Mouse (Mus musculus): Measurements from ENCODE around the gene Slc45a2. TPM values are rescaled to one million over a fixed set of nuclear protein-coding genes. Genes with fewer than 3 reads are reported as not detected.

Slc45a2 gene
- total and polyA plus RNA-seq, 3 experiments: not detected

DNA sequence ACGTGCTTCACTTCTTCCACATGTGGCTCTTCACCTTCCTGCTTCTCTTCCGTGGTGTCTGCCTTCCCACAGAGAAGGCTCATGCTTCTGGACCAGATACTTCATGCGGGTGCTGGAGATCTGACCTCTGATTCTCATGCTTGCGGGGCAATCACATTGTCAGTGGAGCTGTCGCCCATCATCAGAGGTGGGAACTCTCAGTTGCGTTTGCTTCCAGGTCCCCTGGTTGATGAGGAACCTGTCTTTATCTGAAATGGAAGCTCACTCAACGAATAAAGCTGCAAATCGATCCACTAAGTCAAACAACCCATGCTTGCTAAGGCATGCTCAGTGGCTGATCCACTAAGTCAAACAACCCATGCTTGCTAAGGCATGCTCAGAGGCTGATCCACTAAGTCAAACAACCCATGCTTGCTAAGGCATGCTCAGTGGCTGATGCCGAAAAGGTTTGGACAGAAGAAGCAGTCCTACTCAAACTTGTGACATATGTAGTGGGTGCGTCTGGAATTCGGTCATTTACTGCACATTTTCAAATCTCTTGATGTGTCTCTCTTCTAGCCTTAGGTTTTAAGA, 10.5 kb downstream of the Slc45a2 start:
- H3K4me1 ChIP-seq (ENCODE audit: control insufficient read depth, insufficient read depth, low read length): no peaks in the 10 kb centered on the region
- H3K36me3 ChIP-seq (ENCODE audit: control insufficient read depth, insufficient read depth, low read length): no peaks in the 10 kb centered on the region
- 85% methylated on average over 11 of the region's 11 CpGs for WGBS
- no peak overlapping the region for H3K27ac ChIP-seq
- no peak for TF ChIP-seq CTCF (IDR thresholded peaks at IDR 0.05)
- no peak for TF ChIP-seq POLR2A (IDR thresholded peaks at IDR 0.05; ENCODE audit: insufficient read depth, low read depth, low read length)
- no peak for TF ChIP-seq EP300 (IDR thresholded peaks at IDR 0.05; ENCODE audit: insufficient read depth, low read depth, low read length)
- H3K4me3 ChIP-seq: no peak overlapping the region
- DNase-seq: no peak
- H3K27me3 ChIP-seq (ENCODE audit: control insufficient read depth, insufficient read depth, low read length): no peaks in the 10 kb centered on the region
- no peaks in the 10 kb centered on the region for H3K79me2 ChIP-seq (replicated peaks; ENCODE audit: control insufficient read depth, insufficient read depth, low read length)
- no peak overlapping the region for H3K9ac ChIP-seq (ENCODE audit: low read depth, low read length)
- intact Hi-C loops (cut with DNase I): no loop called here

DNA sequence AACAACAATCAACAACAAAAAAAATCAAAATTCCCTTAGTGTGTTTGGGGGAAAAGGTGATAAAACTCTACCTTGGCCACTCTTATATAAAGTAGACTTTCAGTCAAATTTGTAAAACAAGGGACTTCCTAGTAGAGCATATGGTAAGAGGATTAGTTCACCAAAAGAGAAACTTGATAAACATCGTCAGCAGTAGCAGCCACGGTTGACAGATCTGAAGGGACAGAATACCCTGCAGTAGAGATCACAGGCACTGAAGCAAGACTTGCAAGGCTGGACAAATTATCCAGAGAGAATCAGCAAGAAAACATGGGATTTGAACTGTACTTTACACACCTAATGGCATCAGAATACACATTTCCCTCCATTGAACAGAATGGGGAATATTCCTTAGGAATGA, 14.4 kb downstream of the Slc45a2 start:
- Histone ChIP-seq H3K36me3 (ENCODE audit: control insufficient read depth, insufficient read depth, low read length) (no peaks in the 10 kb centered on the region), H3K79me2 (replicated peaks; ENCODE audit: control insufficient read depth, insufficient read depth, low read length) (no peaks in the 10 kb centered on the region), H3K27me3 (ENCODE audit: control insufficient read depth, insufficient read depth, low read length) (no peaks in the 10 kb centered on the region), H3K27ac (no peak overlapping the region), H3K4me3 (no peak overlapping the region), H3K9ac (ENCODE audit: low read depth, low read length) (no peak overlapping the region), H3K4me1 (ENCODE audit: control insufficient read depth, insufficient read depth, low read length) (no peaks in the 10 kb centered on the region)
- no peak for TF ChIP-seq CTCF (IDR thresholded peaks at IDR 0.05)
- 24% methylated on average over 2 of the region's 2 CpGs for WGBS
- intact Hi-C loops (cut with DNase I): no loop called here
- DNase-seq: no peak

- H3K36me3 ChIP-seq (ENCODE audit: control insufficient read depth, insufficient read depth, low read length): no peaks in the 10 kb centered on the region
- DNase-seq: no peak
- no peaks in the 10 kb centered on the region for H3K27me3 ChIP-seq (ENCODE audit: control insufficient read depth, insufficient read depth, low read length)
- H3K27ac ChIP-seq: no peak overlapping the region
- intact Hi-C loops (cut with DNase I): no loop called here
- no peak overlapping the region for H3K4me3 ChIP-seq
- TF ChIP-seq CTCF (IDR thresholded peaks at IDR 0.05) (no peak), EP300 (IDR thresholded peaks at IDR 0.05; ENCODE audit: insufficient read depth, low read depth, low read length) (no peak), POLR2A (IDR thresholded peaks at IDR 0.05; ENCODE audit: insufficient read depth, low read depth, low read length) (no peak)
- H3K4me1 ChIP-seq (ENCODE audit: control insufficient read depth, insufficient read depth, low read length): no peaks in the 10 kb centered on the region
- no peaks in the 10 kb centered on the region for H3K79me2 ChIP-seq (replicated peaks; ENCODE audit: control insufficient read depth, insufficient read depth, low read length)
- WGBS: 60% methylated on average over 4 of the region's 4 CpGs
- H3K9ac ChIP-seq (ENCODE audit: low read depth, low read length): no peak overlapping the region
Measured at GRCm38 (mm10) chr15:11026801-11027561, 26.5 kb downstream of the Slc45a2 start.

GRCm38 (mm10) chr15:11030188-11030587, 29.7 kb downstream of the Slc45a2 start:
- Histone ChIP-seq H3K36me3 (ENCODE audit: control insufficient read depth, insufficient read depth, low read length) (no peaks in the 10 kb centered on the region), H3K27ac (no peak overlapping the region), H3K27me3 (ENCODE audit: control insufficient read depth, insufficient read depth, low read length) (no peaks in the 10 kb centered on the region), H3K4me1 (ENCODE audit: control insufficient read depth, insufficient read depth, low read length) (no peaks in the 10 kb centered on the region), H3K4me3 (no peak overlapping the region), H3K79me2 (replicated peaks; ENCODE audit: control insufficient read depth, insufficient read depth, low read length) (no peaks in the 10 kb centered on the region), H3K9ac (ENCODE audit: low read depth, low read length) (no peak overlapping the region)
- TF ChIP-seq EP300 (IDR thresholded peaks at IDR 0.05; ENCODE audit: insufficient read depth, low read depth, low read length) (no peak), CTCF (IDR thresholded peaks at IDR 0.05) (no peak), POLR2A (IDR thresholded peaks at IDR 0.05; ENCODE audit: insufficient read depth, low read depth, low read length) (no peak)
- no peak for DNase-seq
- intact Hi-C loops (cut with DNase I): loop anchor here (10.0 kb wide), 1 partner anchor 215 kb away; no protein-coding TSS in a partner anchor
- 64% methylated on average over 3 of the region's 3 CpGs for WGBS

DNA sequence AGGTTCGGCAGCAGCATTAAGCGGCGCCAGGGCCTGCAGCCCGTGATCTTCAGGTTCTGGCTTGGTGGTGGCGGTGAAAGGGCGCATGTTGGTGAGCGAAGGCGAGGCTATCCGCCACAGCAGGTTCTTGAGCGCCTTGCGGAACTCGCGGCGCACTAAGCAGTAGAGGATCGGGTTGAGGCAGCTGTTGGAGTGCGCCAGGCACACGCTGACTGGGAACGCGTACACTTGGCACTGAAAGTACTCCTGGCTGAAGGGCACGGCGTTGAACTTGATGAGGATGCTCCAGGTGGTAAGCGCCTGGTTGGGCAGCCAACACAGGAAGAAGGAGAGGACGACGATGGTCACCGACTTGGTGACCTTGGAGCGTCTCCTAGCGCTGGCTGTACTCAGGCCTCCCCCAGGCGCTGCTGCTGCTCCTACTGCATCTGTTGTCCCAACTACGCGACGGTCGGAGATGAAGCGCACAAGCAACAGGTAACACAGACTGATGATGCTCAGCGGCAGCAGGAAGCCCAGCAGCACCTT, 35.5 kb downstream of the Slc45a2 start:
- DNase-seq: no peak
- WGBS: 6% methylated on average over 34 of the region's 34 CpGs
- no peaks in the 10 kb centered on the region for H3K79me2 ChIP-seq (replicated peaks; ENCODE audit: control insufficient read depth, insufficient read depth, low read length)
- no peak overlapping the region for H3K9ac ChIP-seq (ENCODE audit: low read depth, low read length)
- H3K27ac ChIP-seq: no peak overlapping the region
- TF ChIP-seq CTCF (IDR thresholded peaks at IDR 0.05): no peak
- no peak for TF ChIP-seq EP300 (IDR thresholded peaks at IDR 0.05; ENCODE audit: insufficient read depth, low read depth, low read length)
- TF ChIP-seq POLR2A (IDR thresholded peaks at IDR 0.05; ENCODE audit: insufficient read depth, low read depth, low read length): no peak
- H3K4me3 ChIP-seq: no peak overlapping the region
- H3K4me1 ChIP-seq (ENCODE audit: control insufficient read depth, insufficient read depth, low read length): no peaks in the 10 kb centered on the region; the same call in 1 of the 2 replicates
- intact Hi-C loops (cut with DNase I): loop anchor here (10.0 kb wide), 1 partner anchor 209 kb away; no protein-coding TSS in a partner anchor
- H3K36me3 ChIP-seq (ENCODE audit: control insufficient read depth, insufficient read depth, low read length): no peaks in the 10 kb centered on the region
- H3K27me3 ChIP-seq (ENCODE audit: control insufficient read depth, insufficient read depth, low read length): peaks cover 6% of the 10 kb centered on the region; the same call in 1 of the 2 replicates
